Mouse (Mus musculus) forebrain, embryonic 14.5 days (tissue): ENCODE data around the gene Itsn1. TPM values are rescaled to one million over a fixed set of nuclear protein-coding genes. Genes with fewer than 3 reads are reported as not detected.

ENCODE experiments used
- ATAC-seq: fragments of 200-750 bp; cut with Nextera tagmentation; 2 replicates; pipeline ENCODE4 v1.8.0; 2017; ENCODE audit warnings: mild to moderate bottlenecking, moderate library complexity
- DNase-seq: peaks from one replicate; pipeline ENCODE4 v3.0.0-alpha.2; 2015; ENCODE audit warnings: low spot score
- H3K27ac ChIP-seq: fragments of 300-500 bp; sonication (generic); 2 replicates; pipeline ENCODE4 v1.5.1; 2014; ENCODE audit warnings: low read depth, mild to moderate bottlenecking, control low read depth, low read length, moderate library complexity
- H3K27me3 ChIP-seq: fragments of 300-500 bp; sonication (generic); replicated peaks from 2 replicates; pipeline ENCODE4 v1.6.1; 2014; ENCODE audit warnings: low read length, control low read depth, mixed read lengths; ENCODE audit not compliant: control insufficient read depth, insufficient read depth
- H3K36me3 ChIP-seq: fragments of 300-500 bp; sonication (generic); 2 replicates; pipeline ENCODE4 v1.6.1; 2014; ENCODE audit warnings: low read length, control low read depth; ENCODE audit not compliant: control insufficient read depth, insufficient read depth
- H3K4me1 ChIP-seq: fragments of 300-500 bp; sonication (generic); 2 replicates; pipeline ENCODE4 v1.6.1; 2014; ENCODE audit warnings: antibody characterized with exemption, low read length, control low read depth; ENCODE audit not compliant: control insufficient read depth, insufficient read depth
- H3K4me2 ChIP-seq: fragments of 300-500 bp; sonication (generic); 2 replicates; pipeline ENCODE4 v1.6.1; 2014; ENCODE audit warnings: mild to moderate bottlenecking, control low read depth, low read length
- H3K4me3 ChIP-seq: fragments of 300-500 bp; sonication (generic); 2 replicates; pipeline ENCODE4 v1.5.1; 2014; ENCODE audit warnings: low read depth, low read length, control low read depth
- H3K9ac ChIP-seq: fragments of 300-500 bp; sonication (generic); 2 replicates; pipeline ENCODE4 v1.6.1; 2014; ENCODE audit warnings: mild to moderate bottlenecking, low read length, control low read depth, moderate library complexity
- H3K9me3 ChIP-seq: fragments of 300-500 bp; sonication (generic); replicated peaks from 2 replicates; pipeline ENCODE4 v1.6.1; 2016; ENCODE audit warnings: low read length, control low read depth, mixed read lengths; ENCODE audit not compliant: control insufficient read depth
- WGBS: fragments of 180-500 bp; shearing (Covaris S2); extraction: QIAGEN DNeasy Blood & Tissue Kit; methylation state at CpG from one replicate; pipeline ENCODE4 v1.1.7; 2014; 5-methylcytosine and 5-hydroxymethylcytosine counted together
- polyA plus RNA-seq: library from polyadenylated mRNA; unstranded; fragments of >200 nt; fragmentation: Nextera tagmentation; extraction: Ambion mirVana; gene quantifications from 2 replicates; pipeline ENCODE4 v1.2.1, GENCODE M21; 2014

The Itsn1 gene
- polyA plus RNA-seq, result 54.2 and 63.7 TPM in 2 replicates

DNA sequence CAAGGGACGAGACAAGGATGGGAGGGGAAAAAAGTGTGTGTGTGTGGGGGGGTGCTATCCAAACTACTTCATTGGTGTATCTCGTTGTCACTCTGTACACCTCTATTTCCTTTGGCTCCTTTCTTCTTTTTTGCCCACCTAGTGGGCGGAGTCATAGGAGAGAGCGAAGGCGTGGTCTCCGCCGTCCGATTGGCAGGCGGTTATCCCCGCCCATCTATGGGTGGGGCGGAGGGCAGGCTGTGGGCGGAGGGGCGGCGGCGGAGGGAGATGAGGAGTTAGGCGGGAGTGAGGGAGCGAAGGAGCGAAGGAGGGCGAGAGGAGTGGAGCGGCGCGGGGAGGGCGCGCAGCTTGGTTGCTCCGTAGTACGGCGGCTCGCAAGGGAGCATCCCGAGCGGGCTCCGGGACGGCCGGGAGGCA is at the start of gene Itsn1:
Itsn1 (plus strand) TSS at position 216 of the 417 bp plus-strand sequence.
- Histone ChIP-seq H3K4me3 (peak within 1 kb of the TSS; percentile 93), H3K36me3 (peaks cover 4% of the 10 kb centered on the region; the same call in 1 of the 2 replicates), H3K4me1 (peaks cover 17% of the 10 kb centered on the region), H3K4me2 (peak within 1 kb of the TSS; percentile 63), H3K27me3 (no peaks in the 10 kb centered on the region), H3K9me3 (no peaks in the 10 kb centered on the region), H3K27ac (peak within 1 kb of the TSS; percentile 97), H3K9ac (peak within 1 kb of the TSS; percentile 91)
- ATAC-seq (peak; percentile 95), DNase-seq (peak; percentile 99)
- 0% methylated on average over 33 of the region's 33 CpGs for WGBS

- peaks cover 90% of the 10 kb centered on the region for H3K36me3 ChIP-seq
- H3K27me3 ChIP-seq, result no peaks in the 10 kb centered on the region
- H3K27ac ChIP-seq, result no peak overlapping the region
- no peak overlapping the region for H3K9ac ChIP-seq
- no peaks in the 10 kb centered on the region for H3K4me1 ChIP-seq
- no peak overlapping the region for H3K4me2 ChIP-seq
- WGBS, result 85% methylated on average over 5 of the region's 5 CpGs
- no peaks in the 10 kb centered on the region for H3K9me3 ChIP-seq
- DNase-seq, result no peak
- no peak overlapping the region for H3K4me3 ChIP-seq
- no peak for ATAC-seq
Measured at GRCm38 (mm10) chr16:91680656-91681055, 48.4 kb upstream of the Itsn1 start.

DNA sequence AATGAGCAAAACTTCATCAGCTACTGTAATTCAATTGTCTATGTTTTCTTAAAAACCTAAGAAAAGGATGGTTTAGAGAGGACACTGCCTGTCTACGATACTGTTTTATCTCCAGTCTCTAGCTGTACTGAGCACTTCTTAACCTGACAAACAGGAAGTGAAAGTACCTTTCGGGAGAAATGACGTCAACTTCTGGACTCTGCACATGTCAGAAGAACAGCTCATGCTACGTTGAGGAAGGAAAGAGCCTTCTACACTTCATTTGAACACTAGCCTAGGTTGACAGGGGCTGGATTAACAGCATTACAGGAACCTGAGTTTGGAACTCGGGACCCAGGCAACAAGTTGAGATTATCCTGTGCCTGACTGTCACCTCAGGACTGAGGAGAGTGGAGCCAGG is 43.6 kb upstream of the Itsn1 start:
- Histone ChIP-seq H3K9ac (no peak overlapping the region), H3K27ac (no peak overlapping the region), H3K36me3 (peaks cover 52% of the 10 kb centered on the region), H3K4me1 (peaks cover 8% of the 10 kb centered on the region), H3K27me3 (no peaks in the 10 kb centered on the region), H3K4me2 (no peak overlapping the region), H3K9me3 (no peaks in the 10 kb centered on the region), H3K4me3 (no peak overlapping the region)
- no peak for ATAC-seq
- DNase-seq, result no peak
- 90% methylated on average over 5 of the region's 5 CpGs for WGBS

DNA sequence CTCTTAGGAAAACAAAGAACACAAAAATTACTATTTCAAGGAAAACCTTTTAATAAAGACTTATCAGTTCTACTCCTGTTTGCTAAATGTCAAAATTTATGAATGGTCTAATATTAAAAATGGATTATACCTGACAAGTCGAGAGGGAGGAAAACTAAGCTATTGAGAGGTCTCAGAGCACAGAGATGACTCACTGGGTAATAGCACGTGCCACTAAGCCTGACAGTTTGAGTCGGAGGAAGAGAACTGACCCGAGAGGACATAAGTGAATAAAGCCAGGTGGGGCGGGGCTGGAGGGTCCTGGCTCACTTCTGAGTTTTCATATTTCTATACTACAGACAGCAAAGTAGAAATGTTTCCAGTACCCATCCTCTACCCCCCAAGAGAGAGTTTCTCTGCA is 42.7 kb upstream of the Itsn1 start:
- no peak overlapping the region for H3K9ac ChIP-seq
- H3K27ac ChIP-seq, result no peak overlapping the region
- DNase-seq, result no peak
- peaks cover 48% of the 10 kb centered on the region for H3K36me3 ChIP-seq
- H3K27me3 ChIP-seq, result no peaks in the 10 kb centered on the region
- H3K4me1 ChIP-seq, result peaks cover 8% of the 10 kb centered on the region
- no peak overlapping the region for H3K4me2 ChIP-seq
- no peak overlapping the region for H3K4me3 ChIP-seq
- no peak for ATAC-seq
- WGBS, result 87% methylated on average over 5 of the region's 5 CpGs
- no peaks in the 10 kb centered on the region for H3K9me3 ChIP-seq

DNA sequence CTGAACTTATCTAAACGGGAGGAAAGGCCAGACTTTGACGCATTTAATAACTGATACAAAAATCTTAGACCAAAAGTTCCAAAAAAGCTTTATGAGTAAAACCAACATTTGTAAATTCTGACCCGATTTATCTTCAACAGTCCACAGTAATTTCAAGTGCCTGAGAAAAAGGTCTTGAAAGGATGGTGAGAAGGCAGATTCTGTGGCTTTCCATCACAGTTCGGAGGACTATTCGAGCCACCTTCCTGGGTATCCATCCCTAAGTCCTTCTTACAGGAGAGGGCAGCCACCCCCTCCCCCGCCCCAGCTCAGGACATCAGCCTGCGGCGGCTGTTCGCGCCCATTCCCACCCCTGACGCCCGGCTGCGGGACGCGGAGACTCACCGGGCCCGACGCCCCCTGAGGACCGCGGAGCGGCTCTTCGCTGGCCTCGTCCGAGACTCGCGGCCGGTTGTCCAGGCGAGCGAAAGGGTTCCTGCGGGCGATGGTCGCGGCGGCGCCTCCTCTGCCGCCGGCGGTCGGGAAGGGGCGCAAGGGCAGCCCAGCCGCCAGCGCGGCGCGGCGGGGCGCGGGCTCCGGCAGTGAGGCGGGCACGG is 41.0 kb upstream of the Itsn1 start:
- Histone ChIP-seq H3K36me3 (peaks cover 32% of the 10 kb centered on the region), H3K4me3 (peak overlapping the region; percentile 85), H3K9ac (peak overlapping the region; percentile 90), H3K27me3 (no peaks in the 10 kb centered on the region), H3K9me3 (no peaks in the 10 kb centered on the region), H3K27ac (peak overlapping the region; percentile 80), H3K4me2 (peak overlapping the region; percentile 75), H3K4me1 (peaks cover 8% of the 10 kb centered on the region)
- under 1% methylated on average over 51 of the region's 51 CpGs for WGBS
- peak; percentile 24 for DNase-seq
- peak; percentile 64 for ATAC-seq

- DNase-seq (peak; percentile 96), ATAC-seq (peak; percentile 100)
- peak within 1 kb of the TSS; percentile 75 for H3K4me2 ChIP-seq
- peaks cover 27% of the 10 kb centered on the region for H3K36me3 ChIP-seq
- H3K4me1 ChIP-seq, result peaks cover 8% of the 10 kb centered on the region
- no peaks in the 10 kb centered on the region for H3K27me3 ChIP-seq
- peak within 1 kb of the TSS; percentile 80 for H3K27ac ChIP-seq
- H3K9ac ChIP-seq, result peak within 1 kb of the TSS; percentile 90
- WGBS, result under 1% methylated on average over 60 of the region's 71 CpGs
- peak within 1 kb of the TSS; percentile 85 for H3K4me3 ChIP-seq
- H3K9me3 ChIP-seq, result no peaks in the 10 kb centered on the region
Measured at GRCm38 (mm10) chr16:91688619-91689334, 40.3 kb upstream of the Itsn1 start, which contains the start of gene Donson. Donson (minus strand) TSS chr16:91688770.

GRCm38 (mm10) chr16:91689791-91690190 is 39.3 kb upstream of the Itsn1 start:
- WGBS, result 41% methylated on average over 7 of the region's 7 CpGs
- H3K27ac ChIP-seq, result no peak overlapping the region
- ATAC-seq (no peak), DNase-seq (no peak)
- H3K36me3 ChIP-seq, result peaks cover 17% of the 10 kb centered on the region
- H3K9ac ChIP-seq, result peak overlapping the region; percentile 40; the same call in 1 of the 2 replicates
- no peak overlapping the region for H3K4me3 ChIP-seq
- H3K4me1 ChIP-seq, result peaks cover 8% of the 10 kb centered on the region
- H3K27me3 ChIP-seq, result no peaks in the 10 kb centered on the region
- no peaks in the 10 kb centered on the region for H3K9me3 ChIP-seq
- peak overlapping the region; percentile 26; the same call in 1 of the 2 replicates for H3K4me2 ChIP-seq

GRCm38 (mm10) chr16:91694455-91695084 is 34.5 kb upstream of the Itsn1 start:
- peaks cover 32% of the 10 kb centered on the region for H3K36me3 ChIP-seq
- H3K4me1 ChIP-seq, result no peaks in the 10 kb centered on the region
- no peak overlapping the region for H3K4me2 ChIP-seq
- no peak overlapping the region for H3K4me3 ChIP-seq
- no peak overlapping the region for H3K27ac ChIP-seq
- peak; percentile 93 for ATAC-seq
- peak; percentile 88 for DNase-seq
- H3K9me3 ChIP-seq, result no peaks in the 10 kb centered on the region
- no peaks in the 10 kb centered on the region for H3K27me3 ChIP-seq
- H3K9ac ChIP-seq, result no peak overlapping the region
- 32% methylated on average over 14 of the region's 14 CpGs for WGBS
